Mouse (Mus musculus): ENCODE measurements around the gene Slc6a17. TPM values are rescaled to one million over a fixed set of nuclear protein-coding genes. Genes with fewer than 3 reads are reported as not detected.

Gene Slc6a17
- polyA plus RNA-seq, 1 experiment from 2014 or later, result 8.1 TPM

- no peak overlapping the region for H3K4me2 ChIP-seq
- H3K36me3 ChIP-seq, result no peaks in the 10 kb centered on the region
- H3K4me3 ChIP-seq, result no peak overlapping the region
- 17% methylated on average over 1 of the region's 1 CpGs for WGBS
- peaks cover 18% of the 10 kb centered on the region for H3K4me1 ChIP-seq (replicated peaks)
- ATAC-seq (ENCODE audit: low read depth), result peak; percentile 68
- H3K9ac ChIP-seq, result no peak overlapping the region
- no peaks in the 10 kb centered on the region for H3K9me3 ChIP-seq
- H3K27me3 ChIP-seq, result no peaks in the 10 kb centered on the region
- 0 out of 2 replicates have a peak overlapping the region, but pooled peaks have one; percentile 5 for H3K27ac ChIP-seq (replicated peaks)
Observed at GRCm38 (mm10) chr3:107431268-107431667, 86.5 kb downstream of the Slc6a17 start.

GRCm38 (mm10) chr3:107424258-107425041 is 93.4 kb downstream of the Slc6a17 start:
- H3K27ac ChIP-seq (replicated peaks), result no peak overlapping the region
- no peak for ATAC-seq (ENCODE audit: low read depth)
- H3K4me3 ChIP-seq, result no peak overlapping the region
- H3K4me1 ChIP-seq (replicated peaks), result no peaks in the 10 kb centered on the region
- WGBS, result 68% methylated on average over 11 of the region's 11 CpGs
- H3K9me3 ChIP-seq, result no peaks in the 10 kb centered on the region
- H3K27me3 ChIP-seq, result no peaks in the 10 kb centered on the region
- no peak overlapping the region for H3K4me2 ChIP-seq
- no peak overlapping the region for H3K9ac ChIP-seq
- H3K36me3 ChIP-seq, result no peaks in the 10 kb centered on the region

DNA sequence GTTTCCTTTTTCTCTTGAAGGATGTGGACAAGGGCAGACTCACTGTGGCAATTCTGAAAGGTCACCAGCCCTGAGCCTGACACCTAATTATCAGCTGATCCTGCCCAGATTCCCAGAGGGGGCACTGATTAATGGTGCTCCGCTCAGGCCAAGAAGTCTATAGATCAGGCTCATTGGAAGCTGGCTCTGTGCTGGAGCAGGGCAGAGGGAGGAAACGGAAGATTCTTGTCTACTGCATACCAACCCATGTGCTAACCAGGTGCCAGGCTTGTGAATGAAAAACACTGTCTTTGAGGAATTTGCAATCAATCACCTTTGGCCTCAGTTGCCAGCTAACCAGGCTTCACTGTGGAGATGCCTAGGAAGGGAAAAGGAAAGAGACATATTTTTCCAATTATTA is 97.7 kb downstream of the Slc6a17 start:
- no peak overlapping the region for H3K27ac ChIP-seq (replicated peaks)
- no peaks in the 10 kb centered on the region for H3K9me3 ChIP-seq
- H3K4me3 ChIP-seq, result no peak overlapping the region
- H3K9ac ChIP-seq, result no peak overlapping the region
- no peaks in the 10 kb centered on the region for H3K36me3 ChIP-seq
- ATAC-seq (ENCODE audit: low read depth), result no peak
- H3K27me3 ChIP-seq, result no peaks in the 10 kb centered on the region
- H3K4me2 ChIP-seq, result no peak overlapping the region
- 53% methylated on average over 2 of the region's 2 CpGs for WGBS
- no peaks in the 10 kb centered on the region for H3K4me1 ChIP-seq (replicated peaks)

Other genes starting within 250 kb of the Slc6a17 start
- 220 and 227 TPM in 2 replicates for gene Lamtor5, start 239.2 kb downstream of the Slc6a17 start, polyA plus RNA-seq (2015; fragmentation: Nextera tagmentation; extraction: Ambion mirVana)
- 1.9 and 2.0 TPM in 2 replicates for gene Slc16a4, start 226.8 kb downstream of the Slc6a17 start, polyA plus RNA-seq (2015; fragmentation: Nextera tagmentation; extraction: Ambion mirVana)
- 8.4 TPM in 2 replicates for gene Rbm15, start 184.3 kb downstream of the Slc6a17 start, polyA plus RNA-seq (2015; fragmentation: Nextera tagmentation; extraction: Ambion mirVana)
- gene Kcnc4, start 58.5 kb downstream of the Slc6a17 start, polyA plus RNA-seq (2015; fragmentation: Nextera tagmentation; extraction: Ambion mirVana), result 1.8 TPM in 2 replicates
- gene Ubl4b, start 37.1 kb upstream of the Slc6a17 start, polyA plus RNA-seq (2015; fragmentation: Nextera tagmentation; extraction: Ambion mirVana), result not detected in 2 replicates
- 0.58 TPM in 1 of 2 replicates, not detected in the other for gene Alx3, start 77.0 kb upstream of the Slc6a17 start, polyA plus RNA-seq (2015; fragmentation: Nextera tagmentation; extraction: Ambion mirVana)
- not detected in 2 replicates for gene Gm10961, start 113.3 kb upstream of the Slc6a17 start, polyA plus RNA-seq (2015; fragmentation: Nextera tagmentation; extraction: Ambion mirVana)
- gene Strip1, start 113.7 kb upstream of the Slc6a17 start, polyA plus RNA-seq (2015; fragmentation: Nextera tagmentation; extraction: Ambion mirVana), result 128 and 133 TPM in 2 replicates
- gene Ahcyl1, start 178.5 kb upstream of the Slc6a17 start, polyA plus RNA-seq (2015; fragmentation: Nextera tagmentation; extraction: Ambion mirVana), result 100 and 109 TPM in 2 replicates
- 7.9 and 8.4 TPM in 2 replicates for gene Csf1, start 242.5 kb upstream of the Slc6a17 start, polyA plus RNA-seq (2015; fragmentation: Nextera tagmentation; extraction: Ambion mirVana)